Mouse (Mus musculus): ENCODE data around the gene Pawr. TPM values are rescaled to one million over a fixed set of nuclear protein-coding genes. Genes with fewer than 3 reads are reported as not detected.
A peak's percentile ranks its signal among the peaks of the same experiment; 100 is the strongest.

The Pawr gene
- polyA plus RNA-seq, 1 experiment from 2014 or later: 7.1 TPM

DNA sequence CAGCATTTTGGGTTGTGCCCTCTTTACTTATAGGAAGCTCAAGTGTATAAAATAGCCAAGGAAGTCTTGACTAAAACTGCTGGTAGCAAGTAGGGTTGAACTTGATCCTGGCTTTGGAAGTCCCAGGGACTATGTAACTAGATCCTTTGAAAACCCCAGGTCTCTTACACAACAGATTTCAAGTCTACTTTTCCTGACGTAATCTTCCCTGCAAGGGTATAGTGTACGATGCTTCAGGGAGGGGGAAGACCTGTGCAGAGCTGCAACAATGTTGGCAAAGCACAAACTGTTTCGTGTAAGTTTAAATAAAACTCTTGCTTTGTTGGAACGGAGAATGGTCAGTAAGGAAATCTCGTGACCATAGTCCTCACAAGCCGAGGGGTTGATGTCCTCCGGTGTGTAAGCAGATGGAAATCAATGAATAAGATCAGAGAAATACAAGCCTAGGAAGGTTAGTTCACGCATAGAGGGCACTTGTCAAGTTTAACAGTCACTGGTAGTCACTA, 56.5 kb downstream of the Pawr start:
- Histone ChIP-seq H3K27ac (ENCODE audit: low read length) (no peak overlapping the region), H3K4me2 (ENCODE audit: low read depth, low read length) (no peak overlapping the region), H3K27me3 (ENCODE audit: control insufficient read depth, insufficient read depth, low read length) (no peaks in the 10 kb centered on the region), H3K4me3 (replicated peaks; ENCODE audit: low read length) (no peak overlapping the region), H3K9me3 (replicated peaks; ENCODE audit: control insufficient read depth, low read length) (no peaks in the 10 kb centered on the region), H3K9ac (ENCODE audit: low read length) (no peak overlapping the region), H3K4me1 (ENCODE audit: control insufficient read depth, insufficient read depth, low read length) (peaks cover 12% of the 10 kb centered on the region), H3K36me3 (ENCODE audit: control insufficient read depth, insufficient read depth, low read length) (no peaks in the 10 kb centered on the region)
- WGBS: 74% methylated on average over 8 of the region's 8 CpGs
- ATAC-seq (ENCODE audit: insufficient read depth, low FRiP score): no peak

DNA sequence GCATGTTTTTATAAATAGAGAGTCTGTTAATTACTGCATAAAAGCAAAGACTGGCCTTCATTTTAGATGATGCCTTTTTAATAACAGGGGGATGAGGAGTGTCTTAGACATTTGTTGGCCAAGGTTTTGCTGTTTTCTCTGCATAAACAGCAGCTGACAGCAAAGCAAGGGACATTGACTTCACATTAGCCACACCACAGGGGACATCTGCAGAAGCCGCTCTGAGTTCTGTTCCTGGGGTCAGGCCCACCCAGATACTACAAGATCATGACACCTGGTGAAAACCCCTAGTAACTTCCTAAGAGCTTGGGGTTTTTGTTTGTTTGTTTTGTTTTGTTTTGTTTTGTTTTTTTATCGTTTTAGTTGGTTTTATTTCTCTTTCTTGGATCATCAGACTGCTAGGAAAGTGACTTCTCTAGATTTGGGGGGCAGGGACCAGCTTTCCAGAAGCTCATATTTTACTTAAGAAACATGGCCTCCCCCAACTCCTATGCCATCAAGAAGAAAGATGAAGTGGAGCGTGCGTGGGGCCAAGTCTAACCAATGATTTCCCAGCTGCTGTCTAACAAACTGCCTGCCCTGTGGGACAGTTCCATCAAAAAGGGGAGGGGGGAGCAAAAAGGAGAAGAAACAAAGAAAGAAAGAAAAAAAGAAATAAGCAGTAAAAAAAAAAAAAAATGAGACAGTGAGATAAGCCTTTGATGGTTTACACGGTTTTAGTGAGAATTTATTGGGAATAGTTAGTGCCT, 57.4 kb downstream of the Pawr start:
- no peaks in the 10 kb centered on the region for H3K9me3 ChIP-seq (replicated peaks; ENCODE audit: control insufficient read depth, low read length)
- no peak for ATAC-seq (ENCODE audit: insufficient read depth, low FRiP score)
- peaks cover 12% of the 10 kb centered on the region for H3K4me1 ChIP-seq (ENCODE audit: control insufficient read depth, insufficient read depth, low read length)
- no peaks in the 10 kb centered on the region for H3K27me3 ChIP-seq (ENCODE audit: control insufficient read depth, insufficient read depth, low read length)
- H3K27ac ChIP-seq (ENCODE audit: low read length): 0 out of 2 replicates have a peak overlapping the region, but pooled peaks have one; percentile 17
- WGBS: 35% methylated on average over 5 of the region's 5 CpGs
- no peaks in the 10 kb centered on the region for H3K36me3 ChIP-seq (ENCODE audit: control insufficient read depth, insufficient read depth, low read length)
- H3K4me3 ChIP-seq (replicated peaks; ENCODE audit: low read length): no peak overlapping the region
- H3K4me2 ChIP-seq (ENCODE audit: low read depth, low read length): no peak overlapping the region
- H3K9ac ChIP-seq (ENCODE audit: low read length): no peak overlapping the region

DNA sequence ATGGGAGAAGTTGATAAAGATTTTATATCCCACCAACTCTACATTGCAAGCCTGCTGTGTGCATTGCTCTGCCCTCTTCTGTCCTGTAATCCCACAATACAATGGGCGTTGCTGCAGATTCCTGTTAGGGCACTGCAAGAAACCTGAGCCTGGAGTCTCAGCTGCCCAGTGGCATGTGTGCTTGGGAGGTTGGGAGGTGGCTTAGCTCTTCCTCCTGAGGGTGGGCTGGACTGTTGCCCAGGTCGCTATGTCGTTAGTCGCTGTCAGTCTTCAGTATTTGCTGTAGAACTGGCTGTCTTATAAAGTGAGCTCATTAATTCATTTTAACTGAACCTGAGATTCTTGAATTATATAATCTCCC, 58.0 kb downstream of the Pawr start:
- peaks cover 12% of the 10 kb centered on the region for H3K4me1 ChIP-seq (ENCODE audit: control insufficient read depth, insufficient read depth, low read length)
- peak; percentile 86; the same call in 1 of the 2 replicates for ATAC-seq (ENCODE audit: insufficient read depth, low FRiP score)
- H3K4me3 ChIP-seq (replicated peaks; ENCODE audit: low read length): no peak overlapping the region
- H3K9ac ChIP-seq (ENCODE audit: low read length): no peak overlapping the region
- H3K27me3 ChIP-seq (ENCODE audit: control insufficient read depth, insufficient read depth, low read length): no peaks in the 10 kb centered on the region
- H3K9me3 ChIP-seq (replicated peaks; ENCODE audit: control insufficient read depth, low read length): no peaks in the 10 kb centered on the region
- no peaks in the 10 kb centered on the region for H3K36me3 ChIP-seq (ENCODE audit: control insufficient read depth, insufficient read depth, low read length)
- no peak overlapping the region for H3K27ac ChIP-seq (ENCODE audit: low read length)
- no peak overlapping the region for H3K4me2 ChIP-seq (ENCODE audit: low read depth, low read length)
- 17% methylated on average over 4 of the region's 4 CpGs for WGBS

DNA sequence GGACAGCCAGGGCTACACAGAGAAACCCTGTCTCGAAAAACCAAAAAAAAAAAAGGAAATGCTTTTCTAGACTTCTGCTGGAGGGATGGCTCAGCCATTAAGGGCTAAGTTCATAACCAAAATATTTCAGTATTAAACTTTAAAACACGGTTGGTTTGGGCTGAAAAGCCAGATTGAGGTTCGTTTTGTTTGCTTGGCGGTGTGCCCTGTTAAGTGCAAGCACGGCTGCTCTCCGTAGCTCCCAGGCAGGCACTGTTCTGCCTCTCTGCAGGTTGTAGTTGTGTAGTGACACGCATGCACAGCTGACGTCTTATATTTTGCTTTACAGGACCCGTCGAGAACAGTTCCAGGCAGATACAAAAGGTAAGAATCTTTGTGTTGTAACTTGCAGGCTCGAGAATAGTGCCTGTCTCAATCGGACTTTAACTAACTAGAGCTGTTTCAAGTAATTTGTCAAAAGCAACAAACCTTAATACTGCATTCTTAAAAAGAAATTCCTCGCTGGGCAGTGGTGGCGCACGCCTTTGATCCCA, 59.5 kb downstream of the Pawr start:
- H3K27me3 ChIP-seq (ENCODE audit: control insufficient read depth, insufficient read depth, low read length): no peaks in the 10 kb centered on the region
- no peak overlapping the region for H3K27ac ChIP-seq (ENCODE audit: low read length)
- H3K9ac ChIP-seq (ENCODE audit: low read length): no peak overlapping the region
- no peak overlapping the region for H3K4me2 ChIP-seq (ENCODE audit: low read depth, low read length)
- H3K4me3 ChIP-seq (replicated peaks; ENCODE audit: low read length): no peak overlapping the region
- WGBS: 78% methylated on average over 15 of the region's 15 CpGs
- H3K4me1 ChIP-seq (ENCODE audit: control insufficient read depth, insufficient read depth, low read length): peaks cover 12% of the 10 kb centered on the region
- no peaks in the 10 kb centered on the region for H3K9me3 ChIP-seq (replicated peaks; ENCODE audit: control insufficient read depth, low read length)
- ATAC-seq (ENCODE audit: insufficient read depth, low FRiP score): no peak
- no peaks in the 10 kb centered on the region for H3K36me3 ChIP-seq (ENCODE audit: control insufficient read depth, insufficient read depth, low read length)

DNA sequence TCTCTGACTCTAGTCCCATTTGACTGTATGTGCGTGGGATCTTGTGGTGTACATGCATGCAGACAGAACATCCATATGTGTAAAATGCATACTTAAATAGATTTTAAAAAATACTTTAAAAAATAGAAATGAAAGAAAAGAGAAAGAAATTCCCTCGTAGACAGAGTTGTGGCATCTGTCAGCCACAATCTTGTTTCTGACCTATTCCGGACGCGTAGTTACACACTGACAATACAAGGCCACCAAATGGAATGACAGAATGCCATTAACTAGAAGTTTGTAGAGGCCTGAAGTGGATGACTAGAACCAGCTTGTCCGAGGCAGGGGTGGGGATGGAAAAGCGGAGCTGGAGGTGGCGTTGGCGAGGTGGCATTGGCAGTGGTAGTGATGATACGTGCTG, 60.2 kb downstream of the Pawr start:
- Histone ChIP-seq H3K9ac (ENCODE audit: low read length) (no peak overlapping the region), H3K4me3 (replicated peaks; ENCODE audit: low read length) (no peak overlapping the region), H3K27me3 (ENCODE audit: control insufficient read depth, insufficient read depth, low read length) (no peaks in the 10 kb centered on the region), H3K9me3 (replicated peaks; ENCODE audit: control insufficient read depth, low read length) (no peaks in the 10 kb centered on the region), H3K36me3 (ENCODE audit: control insufficient read depth, insufficient read depth, low read length) (no peaks in the 10 kb centered on the region), H3K4me2 (ENCODE audit: low read depth, low read length) (no peak overlapping the region), H3K4me1 (ENCODE audit: control insufficient read depth, insufficient read depth, low read length) (peaks cover 12% of the 10 kb centered on the region), H3K27ac (ENCODE audit: low read length) (no peak overlapping the region)
- no peak for ATAC-seq (ENCODE audit: insufficient read depth, low FRiP score)
- WGBS: 97% methylated on average over 10 of the region's 10 CpGs

DNA sequence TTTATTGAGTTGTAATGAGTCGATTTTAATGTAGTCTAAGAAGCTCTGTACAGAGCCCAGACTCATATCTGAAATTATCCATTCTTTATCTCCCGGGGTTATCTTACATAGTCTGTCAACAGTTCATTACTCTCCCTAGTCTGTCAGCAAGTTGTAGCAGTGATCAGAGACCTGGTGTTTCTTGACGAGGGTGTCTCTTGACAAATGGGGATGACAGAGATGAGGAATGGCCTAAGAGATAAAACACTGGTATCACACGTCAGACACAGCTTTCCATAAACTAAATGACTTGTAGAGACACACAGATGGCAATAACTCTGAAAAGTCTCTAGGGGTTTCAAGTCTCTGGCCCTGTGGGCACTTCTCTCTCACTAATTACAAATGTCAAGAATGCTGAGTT, 62.4 kb downstream of the Pawr start:
- ATAC-seq (ENCODE audit: insufficient read depth, low FRiP score): no peak
- 39% methylated on average over 4 of the region's 4 CpGs for WGBS
- H3K36me3 ChIP-seq (ENCODE audit: control insufficient read depth, insufficient read depth, low read length): no peaks in the 10 kb centered on the region

DNA sequence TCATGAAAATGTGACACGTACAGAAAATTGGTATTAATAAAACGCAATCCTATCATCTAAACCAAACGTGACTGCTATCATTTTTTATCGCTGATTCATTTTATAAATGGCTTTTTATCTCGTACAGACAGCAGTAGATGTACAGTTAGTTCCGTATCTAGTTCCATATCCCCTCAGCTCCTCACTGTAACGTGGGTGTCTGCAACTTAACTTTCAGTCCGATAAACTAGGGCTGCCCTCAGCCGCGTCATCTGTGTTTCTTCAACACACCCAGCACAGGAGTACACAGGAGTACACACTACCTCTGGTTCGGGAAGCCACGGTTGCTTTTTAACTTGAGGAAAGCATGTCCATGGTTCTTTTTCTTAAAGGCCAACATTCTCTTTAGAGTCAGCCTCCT, 63.3 kb downstream of the Pawr start:
- Histone ChIP-seq H3K27ac (ENCODE audit: low read length) (no peak overlapping the region), H3K27me3 (ENCODE audit: control insufficient read depth, insufficient read depth, low read length) (no peaks in the 10 kb centered on the region), H3K36me3 (ENCODE audit: control insufficient read depth, insufficient read depth, low read length) (no peaks in the 10 kb centered on the region), H3K4me3 (replicated peaks; ENCODE audit: low read length) (no peak overlapping the region), H3K4me1 (ENCODE audit: control insufficient read depth, insufficient read depth, low read length) (no peaks in the 10 kb centered on the region), H3K9ac (ENCODE audit: low read length) (no peak overlapping the region), H3K4me2 (ENCODE audit: low read depth, low read length) (no peak overlapping the region), H3K9me3 (replicated peaks; ENCODE audit: control insufficient read depth, low read length) (no peaks in the 10 kb centered on the region)
- WGBS: 72% methylated on average over 12 of the region's 12 CpGs
- no peak for ATAC-seq (ENCODE audit: insufficient read depth, low FRiP score)

More for the DNA sequence above, 62.4 kb downstream of the Pawr start:
- Histone ChIP-seq H3K4me2 (ENCODE audit: low read depth, low read length) (no peak overlapping the region), H3K4me1 (ENCODE audit: control insufficient read depth, insufficient read depth, low read length) (peaks cover 7% of the 10 kb centered on the region), H3K27me3 (ENCODE audit: control insufficient read depth, insufficient read depth, low read length) (no peaks in the 10 kb centered on the region), H3K27ac (ENCODE audit: low read length) (no peak overlapping the region), H3K4me3 (replicated peaks; ENCODE audit: low read length) (no peak overlapping the region), H3K9me3 (replicated peaks; ENCODE audit: control insufficient read depth, low read length) (no peaks in the 10 kb centered on the region), H3K9ac (ENCODE audit: low read length) (no peak overlapping the region)

DNA sequence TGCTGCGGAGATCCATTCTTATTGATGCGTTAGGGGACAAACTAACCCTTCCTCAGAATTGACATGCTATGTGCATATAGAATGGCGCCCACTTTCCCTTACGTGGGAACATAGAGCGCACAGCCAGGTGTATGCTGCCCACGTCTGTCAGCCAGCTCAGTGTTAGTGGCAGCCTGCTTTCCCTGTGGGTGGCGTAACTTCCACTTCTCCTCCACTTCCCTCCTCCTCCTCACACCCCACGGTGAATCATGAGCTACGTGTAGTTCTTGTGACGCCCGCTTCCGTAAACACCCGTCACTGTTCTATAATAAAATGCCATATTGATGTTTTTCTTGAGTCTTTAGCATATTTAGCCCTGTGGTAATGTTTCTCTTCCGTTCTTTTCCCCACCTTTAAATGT, 63.7 kb downstream of the Pawr start:
- ATAC-seq (ENCODE audit: insufficient read depth, low FRiP score): no peak
- 72% methylated on average over 14 of the region's 14 CpGs for WGBS

DNA sequence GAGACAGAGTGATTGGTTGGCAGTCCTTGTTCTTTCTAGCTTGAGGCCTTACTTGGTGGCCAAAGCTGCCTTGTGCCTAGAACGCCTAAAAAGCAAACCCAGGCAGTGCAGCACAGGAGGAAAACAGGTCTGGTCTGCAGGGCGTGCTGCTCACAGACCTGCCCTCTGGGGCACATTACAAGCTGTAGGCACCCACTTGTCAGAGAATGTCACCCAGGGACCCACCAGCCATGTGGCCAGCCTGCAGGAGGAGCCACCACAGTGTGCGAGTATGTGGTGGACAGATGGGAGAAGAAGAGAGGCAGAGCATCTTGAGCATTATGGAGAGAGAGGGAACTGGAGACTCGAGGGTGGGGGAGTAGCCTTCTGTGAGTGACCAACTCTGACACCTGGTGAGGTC, 70.8 kb downstream of the Pawr start:
- ATAC-seq (ENCODE audit: insufficient read depth, low FRiP score): no peak
- Histone ChIP-seq H3K4me2 (ENCODE audit: low read depth, low read length) (no peak overlapping the region), H3K4me1 (ENCODE audit: control insufficient read depth, insufficient read depth, low read length) (peaks cover 9% of the 10 kb centered on the region), H3K4me3 (replicated peaks; ENCODE audit: low read length) (no peak overlapping the region), H3K9me3 (replicated peaks; ENCODE audit: control insufficient read depth, low read length) (no peaks in the 10 kb centered on the region), H3K36me3 (ENCODE audit: control insufficient read depth, insufficient read depth, low read length) (no peaks in the 10 kb centered on the region), H3K27me3 (ENCODE audit: control insufficient read depth, insufficient read depth, low read length) (no peaks in the 10 kb centered on the region), H3K9ac (ENCODE audit: low read length) (no peak overlapping the region), H3K27ac (ENCODE audit: low read length) (no peak overlapping the region)
- 78% methylated on average over 4 of the region's 4 CpGs for WGBS

More for the DNA sequence above, 63.7 kb downstream of the Pawr start:
- no peak overlapping the region for H3K4me2 ChIP-seq (ENCODE audit: low read depth, low read length)
- H3K27ac ChIP-seq (ENCODE audit: low read length): no peak overlapping the region
- H3K9ac ChIP-seq (ENCODE audit: low read length): no peak overlapping the region
- H3K4me3 ChIP-seq (replicated peaks; ENCODE audit: low read length): no peak overlapping the region
- no peaks in the 10 kb centered on the region for H3K36me3 ChIP-seq (ENCODE audit: control insufficient read depth, insufficient read depth, low read length)
- no peaks in the 10 kb centered on the region for H3K4me1 ChIP-seq (ENCODE audit: control insufficient read depth, insufficient read depth, low read length)
- H3K9me3 ChIP-seq (replicated peaks; ENCODE audit: control insufficient read depth, low read length): no peaks in the 10 kb centered on the region
- H3K27me3 ChIP-seq (ENCODE audit: control insufficient read depth, insufficient read depth, low read length): no peaks in the 10 kb centered on the region

Measured in stomach, embryonic 16.5 days (tissue).